Mouse (Mus musculus) kidney, adult 2 months (tissue): ENCODE data around the gene Lrrc4b. TPM values are rescaled to one million over a fixed set of nuclear protein-coding genes. Genes with fewer than 3 reads are reported as not detected.

Experiments
- DNase-seq: peaks from one replicate; pipeline ENCODE4 v3.0.0; 2021
- H3K27ac ChIP-seq: fragments of 200-500 bp; 2 replicates; pipeline ENCODE4 v1.5.1; 2012; ENCODE audit warnings: low read depth, low read length, control low read depth, inconsistent platforms; ENCODE audit not compliant: insufficient read depth
- H3K27me3 ChIP-seq: fragments of 200-500 bp; replicated peaks from 2 replicates; pipeline ENCODE4 v1.6.1; 2012; ENCODE audit warnings: mild to moderate bottlenecking, moderate library complexity, low read length, inconsistent platforms; ENCODE audit not compliant: control insufficient read depth, insufficient read depth
- H3K36me3 ChIP-seq: fragments of 200-500 bp; 2 replicates; pipeline ENCODE4 v1.6.1; 2012; ENCODE audit warnings: mild to moderate bottlenecking, moderate library complexity, low read length, inconsistent platforms; ENCODE audit not compliant: control insufficient read depth, insufficient read depth
- H3K4me1 ChIP-seq: fragments of 200-500 bp; 2 replicates; pipeline ENCODE4 v1.6.1; 2011; ENCODE audit warnings: low read length; ENCODE audit not compliant: control insufficient read depth, insufficient read depth
- H3K4me3 ChIP-seq: fragments of 200-500 bp; 2 replicates; pipeline ENCODE4 v1.5.1; 2011; ENCODE audit warnings: mild to moderate bottlenecking, low read depth, low read length, control low read depth; ENCODE audit not compliant: insufficient read depth
- CTCF ChIP-seq: fragments of 200-500 bp; conservative IDR thresholded peaks from 2 replicates; pipeline ENCODE4 v1.5.1; 2011; ENCODE audit warnings: low read depth, mild to moderate bottlenecking, control low read depth, low read length, moderate library complexity, mixed read lengths; ENCODE audit not compliant: insufficient read depth, insufficient read length
- POLR2A ChIP-seq: fragments of 200-500 bp; IDR thresholded peaks from one replicate; pipeline ENCODE4 v1.6.1; 2011; ENCODE audit warnings: low read depth, low read length, control low read depth
- WGBS: fragments of 180-500 bp; shearing (Covaris S2); methylation state at CpG from one replicate; pipeline ENCODE4 v1.1.7; 2018; 5-methylcytosine and 5-hydroxymethylcytosine counted together
- polyA plus RNA-seq: library from polyadenylated mRNA; depleted of rRNA; stranded (reverse); fragments of >200 nt; gene quantifications from 2 replicates; pipeline ENCODE4 v1.2.3, GENCODE M21; 2012

Gene Lrrc4b
- polyA plus RNA-seq, 1 experiment, result 0.52 TPM

DNA sequence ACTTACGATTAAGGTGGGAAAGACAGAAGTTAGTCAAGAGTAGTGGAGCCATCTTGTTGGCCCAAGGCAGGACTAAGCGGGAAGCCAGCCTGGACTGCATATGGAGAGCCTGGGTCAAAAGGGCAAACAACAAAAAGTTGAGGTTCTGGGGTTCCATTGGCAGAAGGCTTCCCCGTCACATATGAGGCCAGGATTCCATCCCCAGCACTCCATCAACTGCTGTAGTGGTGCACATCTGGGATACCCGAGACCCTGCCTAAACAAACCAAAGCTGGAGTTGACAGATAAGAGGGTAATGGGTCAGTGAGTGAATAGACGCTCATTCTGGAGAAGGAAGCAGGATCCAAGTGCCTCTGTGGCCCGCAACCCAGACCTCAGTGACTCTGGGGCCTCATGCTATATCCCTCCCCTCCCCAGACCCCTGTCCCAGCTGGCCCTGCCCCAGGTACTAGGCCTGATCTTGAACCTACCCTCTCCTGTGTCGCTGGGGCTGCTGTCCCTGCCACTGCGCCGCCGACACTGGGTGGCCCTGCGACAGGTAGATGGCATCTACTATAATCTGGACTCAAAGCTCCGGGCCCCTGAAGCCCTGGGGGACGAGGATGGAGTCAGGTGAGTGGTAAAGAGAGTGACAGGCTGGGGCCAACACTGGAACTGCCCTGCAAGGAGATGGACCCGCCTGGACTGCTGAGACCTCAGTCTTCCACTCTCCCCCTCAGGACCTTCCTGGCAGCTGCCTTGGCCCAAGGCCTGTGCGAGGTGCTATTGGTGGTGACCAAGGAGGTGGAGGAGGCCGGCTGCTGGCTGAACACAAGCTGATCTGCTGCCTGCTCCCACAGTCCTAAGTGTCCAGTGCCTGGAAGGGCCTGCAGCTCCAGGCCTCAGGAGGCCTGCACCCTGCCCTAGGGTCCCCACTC, 42.1 kb downstream of the Lrrc4b start:
- TF ChIP-seq POLR2A (no peak), CTCF (no peak)
- H3K4me1 ChIP-seq, result no peaks in the 10 kb centered on the region
- 80% methylated on average over 16 of the region's 16 CpGs for WGBS
- no peak overlapping the region for H3K4me3 ChIP-seq
- H3K27ac ChIP-seq, result no peak overlapping the region
- no peaks in the 10 kb centered on the region for H3K36me3 ChIP-seq
- DNase-seq, result no peak
- no peaks in the 10 kb centered on the region for H3K27me3 ChIP-seq

DNA sequence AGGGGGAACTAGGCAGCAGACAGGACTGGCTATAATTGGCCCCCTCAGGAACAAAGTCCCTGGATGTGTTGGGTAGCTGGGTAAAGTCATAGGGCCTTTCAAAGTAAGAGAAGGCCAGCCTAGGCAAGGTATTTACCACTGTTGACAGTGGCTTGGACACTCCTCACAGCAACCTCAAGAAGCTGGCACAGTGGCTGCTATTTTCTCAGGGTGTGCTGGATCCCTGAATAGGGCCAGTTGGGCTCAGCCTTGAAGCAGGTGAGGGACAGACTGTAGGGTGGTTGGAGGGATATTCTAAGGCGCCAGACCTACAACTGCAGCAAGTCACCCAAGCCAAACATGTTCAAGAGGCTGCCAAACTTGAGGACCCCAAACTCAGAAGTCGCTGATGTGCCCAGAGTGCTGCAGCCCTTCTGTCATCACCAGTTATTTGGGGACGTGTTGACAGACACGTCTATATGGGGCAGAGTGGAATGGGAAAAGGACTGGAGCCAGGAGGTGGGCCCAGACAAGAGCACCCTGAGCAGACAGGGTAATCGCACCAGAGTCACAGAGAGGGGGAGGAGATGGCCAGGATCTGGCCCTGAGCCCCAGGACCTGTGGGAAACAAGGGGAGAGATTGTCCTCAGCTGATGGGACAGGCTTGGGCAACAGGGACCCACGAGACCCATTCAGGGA, 43.2 kb downstream of the Lrrc4b start:
- DNase-seq, result no peak
- no peak for TF ChIP-seq POLR2A
- TF ChIP-seq CTCF, result no peak

DNA sequence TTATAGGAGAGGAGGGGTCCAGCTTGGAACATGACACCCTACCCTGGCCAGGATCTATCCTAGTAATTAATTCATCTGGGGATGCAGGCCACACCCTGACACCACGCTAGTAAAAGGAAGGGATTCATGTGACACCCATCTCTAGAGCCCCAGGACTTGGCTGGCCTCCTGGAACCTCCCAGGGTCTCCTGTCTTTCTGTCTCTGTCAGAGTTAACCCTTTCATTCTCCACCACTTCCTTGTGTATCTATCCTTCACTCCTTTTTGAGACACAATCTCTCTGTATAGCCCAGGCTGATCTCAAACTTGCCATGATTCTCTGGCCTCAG, 43.7 kb downstream of the Lrrc4b start:
- H3K36me3 ChIP-seq, result no peaks in the 10 kb centered on the region
- no peak overlapping the region for H3K27ac ChIP-seq
- no peaks in the 10 kb centered on the region for H3K27me3 ChIP-seq
- WGBS, result 5% methylated on average over 1 of the region's 1 CpGs
- H3K4me3 ChIP-seq, result no peak overlapping the region
- no peak for DNase-seq
- H3K4me1 ChIP-seq, result no peaks in the 10 kb centered on the region
- TF ChIP-seq POLR2A, result no peak
- TF ChIP-seq CTCF, result no peak

More for the DNA sequence above, 43.2 kb downstream of the Lrrc4b start:
- Histone ChIP-seq H3K4me1 (no peaks in the 10 kb centered on the region), H3K27ac (no peak overlapping the region), H3K27me3 (no peaks in the 10 kb centered on the region), H3K36me3 (no peaks in the 10 kb centered on the region), H3K4me3 (no peak overlapping the region)
- 47% methylated on average over 6 of the region's 6 CpGs for WGBS

DNA sequence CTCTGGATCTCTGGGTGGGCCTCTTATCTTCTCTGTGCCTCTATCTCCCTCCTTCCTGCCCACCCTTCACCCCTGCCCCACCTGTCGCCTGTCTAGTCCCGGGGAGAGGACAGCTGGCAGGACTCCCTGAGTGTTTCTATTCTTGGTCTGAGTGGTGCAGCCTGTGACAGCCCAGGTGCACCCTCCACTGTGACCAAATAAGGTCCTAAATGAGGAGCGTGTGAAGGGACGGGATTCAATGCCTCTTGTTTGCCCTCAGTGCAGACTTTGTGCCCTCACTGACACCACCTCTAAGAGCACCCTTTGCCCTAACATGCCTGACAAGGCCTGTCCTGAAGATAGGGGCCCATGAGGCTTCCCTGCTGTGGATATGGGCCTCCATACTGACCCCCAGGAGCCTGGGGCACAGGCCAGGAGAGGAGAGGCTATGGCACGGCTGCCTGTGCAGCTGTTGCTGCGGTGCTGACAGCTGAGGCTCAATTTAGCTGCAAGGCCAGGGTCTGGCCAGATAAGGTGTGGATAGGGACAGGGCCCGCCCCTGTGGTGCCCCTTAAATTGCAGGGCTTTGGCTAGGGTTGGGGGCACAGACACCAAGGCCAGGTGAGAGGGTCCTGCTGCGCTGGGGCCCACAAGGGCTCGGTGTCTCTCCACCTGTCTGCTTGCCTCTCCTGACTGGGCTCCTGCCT, 44.3 kb downstream of the Lrrc4b start:
- no peak overlapping the region for H3K4me3 ChIP-seq
- no peak for DNase-seq
- no peak overlapping the region for H3K27ac ChIP-seq
- TF ChIP-seq POLR2A (no peak), CTCF (no peak)
- WGBS, result 47% methylated on average over 9 of the region's 9 CpGs
- no peaks in the 10 kb centered on the region for H3K27me3 ChIP-seq
- H3K4me1 ChIP-seq, result no peaks in the 10 kb centered on the region
- no peaks in the 10 kb centered on the region for H3K36me3 ChIP-seq

DNA sequence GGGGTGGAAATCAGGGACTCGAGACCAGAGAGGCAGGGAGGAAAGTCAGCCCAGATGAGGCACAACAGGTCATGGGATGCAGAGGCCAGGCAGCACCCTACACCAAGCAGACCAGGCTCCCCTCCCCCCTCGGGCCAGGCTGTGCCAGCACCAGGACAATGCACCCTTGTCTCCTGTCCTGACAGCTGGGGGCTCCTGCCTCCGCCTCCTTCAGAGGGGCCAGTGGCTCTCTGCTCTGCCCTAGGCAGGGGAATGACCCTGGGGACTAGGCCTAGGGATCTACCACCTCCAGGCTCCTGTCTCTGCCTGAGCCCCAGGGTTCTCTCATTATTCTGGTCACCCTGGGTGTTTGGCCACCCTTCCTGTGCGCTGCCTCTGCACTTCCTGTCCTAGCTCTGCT, 45.6 kb downstream of the Lrrc4b start:
- no peaks in the 10 kb centered on the region for H3K36me3 ChIP-seq
- 0 out of 2 replicates have a peak, but pooled peaks cover 1% of the 10 kb centered on the region for H3K27me3 ChIP-seq
- H3K4me3 ChIP-seq, result no peak overlapping the region
- DNase-seq, result no peak
- TF ChIP-seq CTCF (no peak), POLR2A (no peak)
- no peaks in the 10 kb centered on the region for H3K4me1 ChIP-seq
- no peak overlapping the region for H3K27ac ChIP-seq
- 27% methylated on average over 4 of the region's 4 CpGs for WGBS

DNA sequence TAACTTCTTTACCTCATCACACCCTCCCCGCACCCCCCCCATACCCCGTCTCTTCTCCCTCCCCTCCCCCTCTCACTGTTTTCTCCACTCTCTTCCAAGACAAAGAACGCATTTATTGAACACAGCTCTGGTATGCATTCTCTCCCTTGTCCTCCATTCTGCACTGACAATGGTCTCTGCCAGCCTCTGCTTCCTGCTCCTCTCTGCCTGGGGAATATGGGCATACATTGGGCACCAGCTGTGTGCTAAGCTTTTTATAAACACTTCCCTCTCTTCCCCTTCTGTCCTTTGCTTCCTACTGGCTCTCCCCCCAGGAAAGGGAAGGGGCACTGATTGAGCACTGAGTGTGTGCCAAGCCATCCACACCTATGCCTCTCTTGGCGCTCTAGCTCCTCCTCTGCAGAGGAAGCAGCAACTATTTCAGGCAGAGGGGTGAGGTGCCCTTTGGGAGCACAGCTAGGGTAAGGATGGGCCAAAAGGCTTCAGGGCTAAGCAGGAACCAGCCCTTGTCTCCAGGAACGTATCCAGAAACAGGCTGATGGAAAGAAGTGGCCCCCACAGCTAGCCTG, 46.3 kb downstream of the Lrrc4b start:
- Histone ChIP-seq H3K27ac (no peak overlapping the region), H3K27me3 (0 out of 2 replicates have a peak, but pooled peaks cover 1% of the 10 kb centered on the region), H3K36me3 (no peaks in the 10 kb centered on the region), H3K4me1 (no peaks in the 10 kb centered on the region), H3K4me3 (no peak overlapping the region)
- TF ChIP-seq CTCF, result no peak
- no peak for TF ChIP-seq POLR2A
- no peak for DNase-seq
- 29% methylated on average over 5 of the region's 5 CpGs for WGBS
